Mouse (Mus musculus) embryonic facial prominence, embryonic 10.5 days (tissue): ENCODE measurements around the gene Mgam. TPM values are rescaled to one million over a fixed set of nuclear protein-coding genes. Genes with fewer than 3 reads are reported as not detected.
"Not testable (repeated sequence)": the region's sequence is repeated elsewhere in the genome, so short reads cannot be mapped to it uniquely, and the experiment has no call there.

ENCODE experiments used
- DNase-seq: peaks from one replicate; pipeline ENCODE4 v3.0.0-alpha.2; 2017; ENCODE audit warnings: low spot score
- H3K27ac ChIP-seq: fragments of 300-500 bp; sonication (generic); replicated peaks from 2 replicates; pipeline ENCODE4 v1.5.1; 2016; ENCODE audit warnings: mild to moderate bottlenecking
- H3K27me3 ChIP-seq: fragments of 300-500 bp; sonication (generic); replicated peaks from 2 replicates; pipeline ENCODE4 v1.6.1; 2016; ENCODE audit warnings: low read depth, mild to moderate bottlenecking; ENCODE audit not compliant: poor library complexity, severe bottlenecking
- H3K36me3 ChIP-seq: fragments of 300-500 bp; sonication (generic); replicated peaks from 2 replicates; pipeline ENCODE4 v1.6.1; 2016; ENCODE audit warnings: mild to moderate bottlenecking, moderate library complexity
- H3K4me1 ChIP-seq: fragments of 300-500 bp; sonication (generic); 2 replicates; pipeline ENCODE4 v1.6.1; 2016
- H3K4me3 ChIP-seq: fragments of 300-500 bp; sonication (generic); 2 replicates; pipeline ENCODE4 v1.5.1; 2016; ENCODE audit warnings: mild to moderate bottlenecking, moderate library complexity
- H3K9me3 ChIP-seq: fragments of 300-500 bp; sonication (generic); 2 replicates; pipeline ENCODE4 v1.6.1; 2016; ENCODE audit warnings: mild to moderate bottlenecking
- WGBS: fragments of 180-500 bp; shearing (Covaris S2); methylation state at CpG from one replicate; pipeline ENCODE4 v1.1.7; 2016; 5-methylcytosine and 5-hydroxymethylcytosine counted together
- polyA plus RNA-seq: library from polyadenylated mRNA; unstranded; fragments of >200 nt; fragmentation: Nextera tagmentation; extraction: Ambion mirVana; gene quantifications from 2 replicates; pipeline ENCODE4 v1.2.1, GENCODE M21; 2016

The Mgam gene
- polyA plus RNA-seq, 1 experiment from 2014 or later: 0.04 TPM

- H3K27me3 ChIP-seq, H3K9me3 ChIP-seq, H3K4me1 ChIP-seq, DNase-seq, H3K36me3 ChIP-seq, H3K27ac ChIP-seq, H3K4me3 ChIP-seq: not testable (repeated sequence)
- WGBS: 74% methylated on average over 4 of the region's 4 CpGs
These were observed 128.7 kb downstream of the Mgam start for GRCm38 (mm10) chr6:40757346-40757745.

GRCm38 (mm10) chr6:40774656-40775055 is 146.0 kb downstream of the Mgam start:
- no peaks in the 10 kb centered on the region for H3K27me3 ChIP-seq
- H3K27ac ChIP-seq: no peak overlapping the region
- WGBS: 87% methylated on average over 3 of the region's 3 CpGs
- H3K36me3 ChIP-seq: no peaks in the 10 kb centered on the region
- H3K4me1 ChIP-seq: no peaks in the 10 kb centered on the region
- H3K9me3 ChIP-seq: no peaks in the 10 kb centered on the region
- DNase-seq: no peak
- H3K4me3 ChIP-seq: no peak overlapping the region

GRCm38 (mm10) chr6:40778458-40778857 is 149.8 kb downstream of the Mgam start:
- DNase-seq: no peak
- no peak overlapping the region for H3K27ac ChIP-seq
- H3K27me3 ChIP-seq: no peaks in the 10 kb centered on the region
- no peak overlapping the region for H3K4me3 ChIP-seq
- no peaks in the 10 kb centered on the region for H3K36me3 ChIP-seq
- 90% methylated on average over 4 of the region's 4 CpGs for WGBS
- no peaks in the 10 kb centered on the region for H3K9me3 ChIP-seq
- no peaks in the 10 kb centered on the region for H3K4me1 ChIP-seq

DNA sequence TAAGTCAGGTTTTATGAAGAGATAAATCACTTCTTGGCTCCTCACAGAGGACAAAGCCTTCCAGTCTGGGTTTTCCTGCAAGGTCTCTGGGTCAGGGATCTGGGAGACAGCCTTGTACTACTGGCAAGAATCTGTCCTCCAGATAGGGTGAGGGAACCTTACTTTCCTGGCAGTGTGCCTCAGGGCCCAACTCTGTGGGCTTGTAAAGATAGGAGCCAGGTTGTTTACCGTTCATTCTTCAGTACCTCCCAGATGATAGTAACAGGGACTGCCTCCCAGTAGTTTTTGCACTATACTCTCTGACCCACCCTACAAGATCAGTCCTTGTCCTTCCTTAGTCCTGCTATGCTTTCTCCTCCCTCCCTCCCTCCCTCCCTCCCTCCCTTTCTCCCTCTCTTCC is 155.0 kb downstream of the Mgam start:
- 83% methylated on average over 1 of the region's 1 CpGs for WGBS
- H3K36me3 ChIP-seq: no peaks in the 10 kb centered on the region
- no peaks in the 10 kb centered on the region for H3K27me3 ChIP-seq

GRCm38 (mm10) chr6:40784378-40784777 is 155.7 kb downstream of the Mgam start:
- Histone ChIP-seq H3K27ac (no peak overlapping the region), H3K9me3 (no peaks in the 10 kb centered on the region), H3K4me3 (no peak overlapping the region), H3K36me3 (no peaks in the 10 kb centered on the region), H3K4me1 (no peaks in the 10 kb centered on the region), H3K27me3 (no peaks in the 10 kb centered on the region)
- WGBS: 89% methylated on average over 3 of the region's 3 CpGs
- DNase-seq: no peak

More for the DNA sequence above, 155.0 kb downstream of the Mgam start:
- H3K4me3 ChIP-seq: no peak overlapping the region
- no peak overlapping the region for H3K27ac ChIP-seq
- H3K4me1 ChIP-seq: no peaks in the 10 kb centered on the region
- DNase-seq: no peak
- no peaks in the 10 kb centered on the region for H3K9me3 ChIP-seq

- 72% methylated on average over 4 of the region's 4 CpGs for WGBS
- DNase-seq: no peak
- no peaks in the 10 kb centered on the region for H3K36me3 ChIP-seq
- H3K4me1 ChIP-seq: no peaks in the 10 kb centered on the region
- H3K27ac ChIP-seq: no peak overlapping the region
- H3K9me3 ChIP-seq: no peaks in the 10 kb centered on the region
- H3K27me3 ChIP-seq: no peaks in the 10 kb centered on the region
- no peak overlapping the region for H3K4me3 ChIP-seq
These were observed 166.6 kb downstream of the Mgam start for GRCm38 (mm10) chr6:40795077-40795812.

GRCm38 (mm10) chr6:40818237-40818902 is 189.7 kb downstream of the Mgam start:
- Histone ChIP-seq H3K9me3 (no peaks in the 10 kb centered on the region), H3K4me3 (no peak overlapping the region), H3K27ac (no peak overlapping the region), H3K4me1 (no peaks in the 10 kb centered on the region), H3K27me3 (no peaks in the 10 kb centered on the region), H3K36me3 (no peaks in the 10 kb centered on the region)
- no peak for DNase-seq
- WGBS: 88% methylated on average over 5 of the region's 5 CpGs

Other genes with a start within 250 kb of the Mgam start
- gene E330009J07Rik, start 192.7 kb upstream of the Mgam start, polyA plus RNA-seq: 11.2 and 15.1 TPM in 2 replicates
- not detected in 2 replicates for gene Wee2, start 189.7 kb upstream of the Mgam start, polyA plus RNA-seq
- 221 and 226 TPM in 2 replicates for gene Ssbp1, start 157.5 kb upstream of the Mgam start, polyA plus RNA-seq
- 0.27 TPM in 1 of 2 replicates, not detected in the other for gene Tas2r137, start 137.6 kb upstream of the Mgam start, polyA plus RNA-seq
- gene Tas2r108, start 135.3 kb upstream of the Mgam start, polyA plus RNA-seq: 0.15 TPM in 1 of 2 replicates, not detected in the other
- gene Prss37, start 109.3 kb upstream of the Mgam start, polyA plus RNA-seq: not detected in 2 replicates
- gene Olfr461, start 73.8 kb upstream of the Mgam start, polyA plus RNA-seq: 0.09 and 0.16 TPM in 2 replicates
- gene Olfr460, start 59.3 kb upstream of the Mgam start, polyA plus RNA-seq: not detected in 2 replicates
- gene Clec5a, start 43.0 kb upstream of the Mgam start, polyA plus RNA-seq: 0.37 and 0.44 TPM in 2 replicates
- gene Tas2r138, start 15.5 kb upstream of the Mgam start, polyA plus RNA-seq: not detected in 2 replicates